Mouse (Mus musculus) CH12.LX (cell line): ENCODE results near the gene Gnb2.

Source experiments
- CHD2 ChIP-seq: IDR thresholded peaks from 2 replicates; pipeline ENCODE4 v1.6.1; 2011; ENCODE audit warnings: low read length, improper control_type of control experiment
- CTCF ChIP-seq, 2 experiments: IDR thresholded peaks in 1 of 2; conservative IDR thresholded peaks in 1 of 2; 2 replicates each; pipeline ENCODE4 v1.5.1; 2011 to 2012; ENCODE audit warnings: low read depth in 2 of 2, low read length in 2 of 2, improper control_type of control experiment in 1 of 2, inconsistent platforms in 1 of 2, mild to moderate bottlenecking in 1 of 2, moderate library complexity in 1 of 2
- KAT2A ChIP-seq: IDR thresholded peaks from 2 replicates; pipeline ENCODE4 v1.6.1; 2012; ENCODE audit warnings: low read length, improper control_type of control experiment, inconsistent platforms; ENCODE audit not compliant: insufficient replicate concordance
- POLR2A ChIP-seq: IDR thresholded peaks from 2 replicates; pipeline ENCODE4 v1.6.1; 2011; ENCODE audit warnings: low read depth, mild to moderate bottlenecking, improper control_type of control experiment, low read length
- POLR2AphosphoS2 ChIP-seq: IDR thresholded peaks from 2 replicates; pipeline ENCODE4 v1.6.1; 2011; ENCODE audit warnings: low read depth, low read length, improper control_type of control experiment
- SIN3A ChIP-seq: IDR thresholded peaks from 2 replicates; pipeline ENCODE4 v1.6.1; 2012; ENCODE audit warnings: low read length, improper control_type of control experiment, inconsistent platforms
- SMC3 ChIP-seq: IDR thresholded peaks from 2 replicates; pipeline ENCODE4 v1.6.1; 2011; ENCODE audit warnings: low read depth, low read length, improper control_type of control experiment
- USF1 ChIP-seq: IDR thresholded peaks from 2 replicates; pipeline ENCODE4 v1.6.1; 2014; ENCODE audit warnings: low read depth, mild to moderate bottlenecking, inconsistent platforms, low read length, improper control_type of control experiment
- ZMIZ1 ChIP-seq: IDR thresholded peaks from 2 replicates; pipeline ENCODE4 v1.6.1; 2012; ENCODE audit warnings: low read depth, mild to moderate bottlenecking, inconsistent platforms, low read length, improper control_type of control experiment

DNA sequence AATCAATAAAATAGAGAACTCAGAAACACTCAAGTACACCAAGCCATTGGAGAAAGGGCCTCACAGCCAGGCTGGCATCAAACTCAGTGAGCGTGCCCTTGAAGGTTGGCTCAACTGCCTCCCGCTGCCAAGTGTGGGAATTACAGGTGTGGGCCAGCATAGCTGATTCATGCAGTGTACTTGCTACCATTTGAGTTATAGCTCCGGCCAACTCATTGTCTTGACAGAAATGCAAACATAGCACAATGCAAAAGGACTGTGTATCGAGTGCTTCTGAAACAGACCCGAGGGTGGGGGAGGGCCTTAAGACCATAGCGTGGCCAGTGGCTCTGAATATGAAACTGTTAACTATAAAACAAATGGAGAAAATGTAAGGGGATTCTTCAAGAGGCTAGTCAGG is 29.3 kb downstream of the Gnb2 start:
- TF ChIP-seq CTCF (conservative IDR thresholded peaks at IDR 0.05 in 1 of 2, IDR thresholded peaks at IDR 0.05 in 1 of 2; ENCODE audit: low read depth in 2 of 2, low read length in 2 of 2) (peak in 1 of 2 experiments; percentile 48; a peak in 3 of 4 replicates), POLR2A (no peak), SIN3A (no peak), KAT2A (no peak), SMC3 (no peak), USF1 (no peak), CHD2 (no peak), ZMIZ1 (no peak), POLR2AphosphoS2 (no peak)
